Mouse (Mus musculus): Measurements from ENCODE around the gene Parp16. TPM values are rescaled to one million over a fixed set of nuclear protein-coding genes. Genes with fewer than 3 reads are reported as not detected.

Gene Parp16
- total RNA-seq, 1 experiment, result 4.9 TPM

- H3K36me3 ChIP-seq (ENCODE audit: control insufficient read depth, insufficient read depth, low read length, poor library complexity, severe bottlenecking), result no peaks in the 10 kb centered on the region
- no peak overlapping the region for H3K9ac ChIP-seq (ENCODE audit: insufficient read depth, low read depth, low read length, poor library complexity, severe bottlenecking)
- H3K27ac ChIP-seq (ENCODE audit: insufficient read depth, low read depth, low read length, poor library complexity, severe bottlenecking), result no peak overlapping the region
- DNase-seq (ENCODE audit: low read depth, low spot score), result no peak
- peaks cover 7 to 35% of the 10 kb centered on the region in 2 experiments for H3K4me1 ChIP-seq (ENCODE audit: control insufficient read depth in 2 of 2, insufficient read depth in 2 of 2, low read length in 2 of 2, poor library complexity in 1 of 2)
- in situ Hi-C loops (cut with MboI; ENCODE audit: low sequenced_read_pairs in 2 of 2, unreplicated experiment in 2 of 2), result no loop called here
- H3K9me3 ChIP-seq (ENCODE audit: control insufficient read depth, insufficient read depth, low read depth, low read length), result no peaks in the 10 kb centered on the region
- no peak overlapping the region for H3K4me3 ChIP-seq (ENCODE audit: insufficient read depth in 1 of 2, low read depth in 1 of 2, low read length in 2 of 2, poor library complexity in 1 of 2, severe bottlenecking in 1 of 2)
- TF ChIP-seq CHD2 (IDR thresholded peaks at IDR 0.05; ENCODE audit: low read depth, low read length) (no peak), HCFC1 (IDR thresholded peaks at IDR 0.05; ENCODE audit: borderline replicate concordance, insufficient read depth, low read length) (no peak), ZC3H11A (IDR thresholded peaks at IDR 0.05; ENCODE audit: borderline replicate concordance, low read depth, low read length) (no peak), ZNF384 (IDR thresholded peaks at IDR 0.05; ENCODE audit: low read depth, low read length) (no peak), MAFK (IDR thresholded peaks at IDR 0.05; ENCODE audit: insufficient read depth, low read depth, low read length) (no peak)
Observed at GRCm38 (mm10) chr9:65153331-65153711, 41.8 kb upstream of the Parp16 start.

DNA sequence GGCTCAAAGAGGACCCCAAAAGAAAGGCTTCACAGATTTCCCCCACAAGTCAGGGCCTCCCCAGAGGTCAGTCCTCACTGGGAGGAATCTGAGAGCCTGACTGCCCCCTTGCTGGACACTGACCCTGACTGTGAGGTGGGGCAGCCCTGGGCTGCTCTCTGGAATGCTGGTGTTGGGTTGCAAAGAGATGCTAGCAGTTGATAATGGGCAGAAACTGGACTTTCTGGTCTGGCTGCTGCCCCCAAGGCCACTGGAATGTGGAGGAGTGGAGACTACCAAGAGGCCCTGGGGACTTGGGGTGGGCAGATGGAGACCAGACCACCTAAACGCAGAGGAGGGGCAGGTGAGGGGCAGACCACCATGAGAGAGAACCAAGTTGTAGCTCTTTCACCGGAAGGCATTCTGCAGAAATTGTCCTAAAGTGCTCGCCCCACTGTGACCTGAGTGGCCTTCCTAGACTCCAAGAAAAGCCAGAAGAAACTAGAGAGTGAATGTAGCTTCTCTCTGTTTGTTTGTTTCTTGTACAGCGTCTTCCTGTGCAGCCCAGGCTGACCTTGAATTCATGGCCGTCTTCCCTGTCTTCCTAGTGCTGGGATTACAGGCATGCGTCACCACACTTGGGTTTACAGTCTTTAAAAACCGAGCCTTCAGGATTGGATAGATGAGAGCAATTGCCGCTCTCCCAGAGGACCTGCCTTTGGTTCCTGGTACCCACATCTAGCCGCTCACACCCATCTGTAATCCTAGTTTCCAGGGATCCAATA lies 40.3 kb upstream of the Parp16 start:
- Histone ChIP-seq H3K36me3 (ENCODE audit: control insufficient read depth, insufficient read depth, low read length, poor library complexity, severe bottlenecking) (no peaks in the 10 kb centered on the region), H3K9ac (ENCODE audit: insufficient read depth, low read depth, low read length, poor library complexity, severe bottlenecking) (no peak overlapping the region), H3K27ac (ENCODE audit: insufficient read depth, low read depth, low read length, poor library complexity, severe bottlenecking) (no peak overlapping the region), H3K4me1 (ENCODE audit: control insufficient read depth in 2 of 2, insufficient read depth in 2 of 2, low read length in 2 of 2, poor library complexity in 1 of 2) (peaks cover 9 to 39% of the 10 kb centered on the region in 2 experiments), H3K4me3 (ENCODE audit: insufficient read depth in 1 of 2, low read depth in 1 of 2, low read length in 2 of 2, poor library complexity in 1 of 2, severe bottlenecking in 1 of 2) (no peak overlapping the region), H3K9me3 (ENCODE audit: control insufficient read depth, insufficient read depth, low read depth, low read length) (no peaks in the 10 kb centered on the region)
- no peak for DNase-seq (ENCODE audit: low read depth, low spot score)
- TF ChIP-seq ZC3H11A (IDR thresholded peaks at IDR 0.05; ENCODE audit: borderline replicate concordance, low read depth, low read length), result no peak
- no peak for TF ChIP-seq CHD2 (IDR thresholded peaks at IDR 0.05; ENCODE audit: low read depth, low read length)
- TF ChIP-seq ZNF384 (IDR thresholded peaks at IDR 0.05; ENCODE audit: low read depth, low read length), result no peak
- TF ChIP-seq MAFK (IDR thresholded peaks at IDR 0.05; ENCODE audit: insufficient read depth, low read depth, low read length), result no peak
- no peak for TF ChIP-seq HCFC1 (IDR thresholded peaks at IDR 0.05; ENCODE audit: borderline replicate concordance, insufficient read depth, low read length)
- in situ Hi-C loops (cut with MboI; ENCODE audit: low sequenced_read_pairs in 2 of 2, unreplicated experiment in 2 of 2), result no loop called here

- Histone ChIP-seq H3K27ac (ENCODE audit: insufficient read depth, low read depth, low read length, poor library complexity, severe bottlenecking) (no peak overlapping the region), H3K4me3 (ENCODE audit: insufficient read depth in 1 of 2, low read depth in 1 of 2, low read length in 2 of 2, poor library complexity in 1 of 2, severe bottlenecking in 1 of 2) (peak overlapping the region in 1 of 2 experiments; percentile 23; a peak in 1 of 4 replicates), H3K9ac (ENCODE audit: insufficient read depth, low read depth, low read length, poor library complexity, severe bottlenecking) (no peak overlapping the region), H3K36me3 (ENCODE audit: control insufficient read depth, insufficient read depth, low read length, poor library complexity, severe bottlenecking) (no peaks in the 10 kb centered on the region), H3K9me3 (ENCODE audit: control insufficient read depth, insufficient read depth, low read depth, low read length) (no peaks in the 10 kb centered on the region), H3K4me1 (ENCODE audit: control insufficient read depth in 2 of 2, insufficient read depth in 2 of 2, low read length in 2 of 2, poor library complexity in 1 of 2) (peaks cover 12 to 44% of the 10 kb centered on the region in 2 experiments)
- TF ChIP-seq ZC3H11A (IDR thresholded peaks at IDR 0.05; ENCODE audit: borderline replicate concordance, low read depth, low read length), result no peak
- TF ChIP-seq ZNF384 (IDR thresholded peaks at IDR 0.05; ENCODE audit: low read depth, low read length), result no peak
- no peak for TF ChIP-seq HCFC1 (IDR thresholded peaks at IDR 0.05; ENCODE audit: borderline replicate concordance, insufficient read depth, low read length)
- no peak for TF ChIP-seq CHD2 (IDR thresholded peaks at IDR 0.05; ENCODE audit: low read depth, low read length)
- no peak for TF ChIP-seq MAFK (IDR thresholded peaks at IDR 0.05; ENCODE audit: insufficient read depth, low read depth, low read length)
- DNase-seq (ENCODE audit: low read depth, low spot score), result no peak
- in situ Hi-C loops (cut with MboI; ENCODE audit: low sequenced_read_pairs in 2 of 2, unreplicated experiment in 2 of 2), result no loop called here
Observed at GRCm38 (mm10) chr9:65156604-65157003, 38.5 kb upstream of the Parp16 start.

GRCm38 (mm10) chr9:65157631-65158030 lies 37.5 kb upstream of the Parp16 start:
- TF ChIP-seq ZNF384 (IDR thresholded peaks at IDR 0.05; ENCODE audit: low read depth, low read length), result no peak
- no peak for TF ChIP-seq HCFC1 (IDR thresholded peaks at IDR 0.05; ENCODE audit: borderline replicate concordance, insufficient read depth, low read length)
- no peak for TF ChIP-seq MAFK (IDR thresholded peaks at IDR 0.05; ENCODE audit: insufficient read depth, low read depth, low read length)
- no peak for TF ChIP-seq ZC3H11A (IDR thresholded peaks at IDR 0.05; ENCODE audit: borderline replicate concordance, low read depth, low read length)
- no peak for TF ChIP-seq CHD2 (IDR thresholded peaks at IDR 0.05; ENCODE audit: low read depth, low read length)
- DNase-seq (ENCODE audit: low read depth, low spot score), result no peak
- Histone ChIP-seq H3K27ac (ENCODE audit: insufficient read depth, low read depth, low read length, poor library complexity, severe bottlenecking) (no peak overlapping the region), H3K36me3 (ENCODE audit: control insufficient read depth, insufficient read depth, low read length, poor library complexity, severe bottlenecking) (no peaks in the 10 kb centered on the region), H3K4me1 (ENCODE audit: control insufficient read depth in 2 of 2, insufficient read depth in 2 of 2, low read length in 2 of 2, poor library complexity in 1 of 2) (peaks cover 12 to 47% of the 10 kb centered on the region in 2 experiments), H3K4me3 (ENCODE audit: insufficient read depth in 1 of 2, low read depth in 1 of 2, low read length in 2 of 2, poor library complexity in 1 of 2, severe bottlenecking in 1 of 2) (no peak overlapping the region), H3K9ac (ENCODE audit: insufficient read depth, low read depth, low read length, poor library complexity, severe bottlenecking) (no peak overlapping the region), H3K9me3 (ENCODE audit: control insufficient read depth, insufficient read depth, low read depth, low read length) (no peaks in the 10 kb centered on the region)
- in situ Hi-C loops (cut with MboI; ENCODE audit: low sequenced_read_pairs in 2 of 2, unreplicated experiment in 2 of 2), result no loop called here
